Mouse (Mus musculus) ES-CJ7 (cell line): Measurements from ENCODE around the gene Clic3.
"Not testable (repeated sequence)": the region's sequence is repeated elsewhere in the genome, so short reads cannot be mapped to it uniquely, and the experiment has no call there.

Source experiments
- DNase-seq: peaks from one replicate; pipeline ENCODE4 v3.0.0; 2011; ENCODE audit warnings: low read depth, low spot score

The Clic3 gene

GRCm38 (mm10) chr2:25456205-25456953, at the start of gene Clic3:
TSS of gene Clic3 (plus strand) at chr2:25456838.
- peak; percentile 25 for DNase-seq

- no peak for DNase-seq
Measured at GRCm38 (mm10) chr2:25408908-25409307, 47.7 kb upstream of the Clic3 start.

GRCm38 (mm10) chr2:25413436-25413835, 43.2 kb upstream of the Clic3 start:
- DNase-seq = not testable (repeated sequence)

GRCm38 (mm10) chr2:25417426-25417825, 39.2 kb upstream of the Clic3 start:
- no peak for DNase-seq

- peak; percentile 87 for DNase-seq
Measured at GRCm38 (mm10) chr2:25421896-25422295, 34.7 kb upstream of the Clic3 start.

GRCm38 (mm10) chr2:25422587-25423410, 33.8 kb upstream of the Clic3 start, which contains the start of gene Fut7:
TSS of gene Fut7 (plus strand) at chr2:25423267.
- DNase-seq = no peak

- DNase-seq = no peak
Measured at GRCm38 (mm10) chr2:25423626-25424025, 33.0 kb upstream of the Clic3 start.

- DNase-seq = no peak
Measured at GRCm38 (mm10) chr2:25425481-25425880, 31.2 kb upstream of the Clic3 start.

- peak; percentile 87 for DNase-seq
Measured at GRCm38 (mm10) chr2:25426721-25427191, 29.9 kb upstream of the Clic3 start.

- DNase-seq = no peak
Measured at GRCm38 (mm10) chr2:25427256-25427655, 29.4 kb upstream of the Clic3 start.

GRCm38 (mm10) chr2:25428442-25429236, 28.0 kb upstream of the Clic3 start, which contains the start of gene Abca2:
TSS of gene Abca2 (plus strand) at chr2:25428703.
- peak; percentile 93 for DNase-seq

- no peak for DNase-seq
Measured at GRCm38 (mm10) chr2:25429435-25430180, 27.0 kb upstream of the Clic3 start.

- DNase-seq = no peak
Measured at GRCm38 (mm10) chr2:25430395-25431233, 26.0 kb upstream of the Clic3 start.

GRCm38 (mm10) chr2:25431308-25431855, 25.3 kb upstream of the Clic3 start:
- DNase-seq = no peak

- DNase-seq = no peak
Measured at GRCm38 (mm10) chr2:25432326-25433098, 24.1 kb upstream of the Clic3 start.

GRCm38 (mm10) chr2:25433101-25433500, 23.5 kb upstream of the Clic3 start:
- no peak for DNase-seq

GRCm38 (mm10) chr2:25434292-25434691, 22.3 kb upstream of the Clic3 start:
- DNase-seq = no peak

GRCm38 (mm10) chr2:25436286-25436820, 20.3 kb upstream of the Clic3 start:
- DNase-seq = no peak

- DNase-seq = no peak
Measured at GRCm38 (mm10) chr2:25441067-25441466, 15.6 kb upstream of the Clic3 start.
